Mouse (Mus musculus) central nervous system, embryonic 14 days (tissue): Measurements from ENCODE around the gene Wee1. TPM values are rescaled to one million over a fixed set of nuclear protein-coding genes. Genes with fewer than 3 reads are reported as not detected.

ENCODE experiments used
- polyA plus RNA-seq: library from polyadenylated mRNA; depleted of rRNA; stranded (reverse); fragments of >200 nt; gene quantifications from 2 replicates; pipeline ENCODE4 v1.2.3, GENCODE M21; 2012; rRNA removed

Gene Wee1
- polyA plus RNA-seq = 14.5 and 16.2 TPM in 2 replicates

GRCm38 (mm10) chr7:110121516-110122288, at the start of gene Wee1:
Wee1 (plus strand) TSS chr7:110122046.

Other genes with a start within 250 kb of the Wee1 start
- 121 and 134 TPM in 2 replicates for gene Dennd5a, start 161.6 kb upstream of the Wee1 start, polyA plus RNA-seq
- gene Tmem41b, start 135.1 kb upstream of the Wee1 start, polyA plus RNA-seq = 43.3 and 46.8 TPM in 2 replicates
- gene Ipo7, start 103.8 kb upstream of the Wee1 start, polyA plus RNA-seq = 50.1 and 57.8 TPM in 2 replicates
- 22.7 and 23.2 TPM in 2 replicates for gene Zfp143, start 60.8 kb upstream of the Wee1 start, polyA plus RNA-seq
- gene Swap70, start 99.7 kb downstream of the Wee1 start, polyA plus RNA-seq = 9.0 and 10.9 TPM in 2 replicates